Mouse (Mus musculus): Measurements from ENCODE around the gene Gm11214. TPM values are rescaled to one million over a fixed set of nuclear protein-coding genes. Genes with fewer than 3 reads are reported as not detected.

Gene Gm11214
- total RNA-seq, 2 experiments from 2014 or later: not detected

- no peak for ATAC-seq (ENCODE audit: poor library complexity, severe bottlenecking)
Measured at GRCm38 (mm10) chr4:63661857-63662256, 1.3 kb downstream of the Gm11214 start.

DNA sequence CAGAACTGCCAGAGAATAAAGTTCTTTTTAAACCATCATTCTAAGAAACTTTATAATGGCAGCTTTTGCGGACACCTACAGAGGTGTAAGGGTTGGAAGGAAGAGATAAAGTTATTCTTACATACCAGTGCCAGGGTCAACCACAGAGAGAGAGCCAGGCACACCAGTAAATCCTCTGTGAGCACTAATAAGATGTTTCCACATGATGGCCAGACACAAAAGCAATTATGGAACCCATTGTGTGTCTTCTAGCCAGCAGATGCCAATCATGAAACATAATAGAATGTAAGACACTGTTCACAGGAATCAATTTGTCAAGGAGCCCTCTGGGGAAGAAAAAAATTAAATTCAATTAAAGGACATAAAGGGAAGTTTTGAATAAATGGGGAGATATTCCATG, 1.8 kb downstream of the Gm11214 start:
- ATAC-seq (ENCODE audit: poor library complexity, severe bottlenecking): no peak

DNA sequence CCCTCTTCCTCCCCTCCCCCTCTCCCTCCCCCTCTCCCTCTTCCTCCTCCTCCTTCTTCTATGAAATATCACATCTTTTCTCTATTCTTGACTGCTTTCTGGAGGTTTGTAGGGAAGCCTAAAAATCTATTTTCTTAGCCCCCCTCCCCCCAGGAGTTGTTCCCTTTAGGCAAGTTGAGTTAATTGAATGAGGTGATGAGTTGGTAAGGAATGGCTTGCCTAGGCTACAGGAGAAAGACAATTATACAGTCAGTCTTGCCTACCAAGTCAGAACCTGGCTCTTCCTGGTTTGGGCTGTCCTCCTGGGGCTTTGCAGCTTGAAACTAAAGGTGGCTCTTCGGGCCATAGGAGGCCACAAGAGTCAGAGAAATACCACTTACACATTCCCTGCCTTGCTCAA, 3.4 kb downstream of the Gm11214 start:
- peak; percentile 54 for ATAC-seq (ENCODE audit: poor library complexity, severe bottlenecking)

DNA sequence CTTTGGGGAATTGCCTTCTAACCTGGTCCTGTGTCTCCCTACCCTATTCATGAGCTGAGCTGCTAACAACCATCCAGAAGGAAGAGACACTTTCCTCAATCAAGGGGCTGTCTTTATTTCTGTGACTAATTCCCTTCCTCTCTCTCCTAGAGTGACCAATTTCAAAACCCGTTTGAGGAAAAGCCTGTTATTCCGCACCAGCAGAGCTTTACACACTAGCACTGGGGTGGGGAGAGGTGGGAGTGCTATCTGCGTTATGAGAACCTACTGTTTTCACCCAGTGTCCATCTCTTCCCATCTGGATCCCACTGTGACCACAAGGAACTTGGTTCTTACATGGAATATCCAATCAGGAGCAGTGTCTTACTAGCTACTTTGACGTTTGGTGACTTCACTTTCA, 4.1 kb downstream of the Gm11214 start:
- no peak for ATAC-seq (ENCODE audit: poor library complexity, severe bottlenecking)

DNA sequence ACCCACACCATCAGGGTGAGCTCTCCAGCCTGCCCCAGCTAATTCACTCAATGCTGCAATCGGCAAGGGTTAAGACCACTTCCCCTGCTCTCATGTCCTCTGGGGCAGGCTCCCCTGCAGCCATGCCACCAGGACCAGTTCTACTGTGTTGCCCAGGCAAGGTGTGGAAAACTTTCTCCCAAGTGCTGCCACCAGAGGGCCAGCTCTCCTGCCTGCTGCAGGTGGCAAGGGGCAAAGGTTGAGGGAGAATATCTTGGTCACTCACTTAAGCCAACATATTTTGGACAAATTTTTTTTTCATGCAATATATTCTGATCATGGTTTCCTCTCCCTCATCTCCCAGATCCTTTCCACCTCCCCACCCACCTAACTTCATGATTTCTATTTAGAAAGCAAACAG, 8.8 kb downstream of the Gm11214 start:
- no peak for ATAC-seq (ENCODE audit: poor library complexity, severe bottlenecking)

GRCm38 (mm10) chr4:63643956-63644726, 19.0 kb downstream of the Gm11214 start:
- ATAC-seq (ENCODE audit: poor library complexity, severe bottlenecking): no peak

DNA sequence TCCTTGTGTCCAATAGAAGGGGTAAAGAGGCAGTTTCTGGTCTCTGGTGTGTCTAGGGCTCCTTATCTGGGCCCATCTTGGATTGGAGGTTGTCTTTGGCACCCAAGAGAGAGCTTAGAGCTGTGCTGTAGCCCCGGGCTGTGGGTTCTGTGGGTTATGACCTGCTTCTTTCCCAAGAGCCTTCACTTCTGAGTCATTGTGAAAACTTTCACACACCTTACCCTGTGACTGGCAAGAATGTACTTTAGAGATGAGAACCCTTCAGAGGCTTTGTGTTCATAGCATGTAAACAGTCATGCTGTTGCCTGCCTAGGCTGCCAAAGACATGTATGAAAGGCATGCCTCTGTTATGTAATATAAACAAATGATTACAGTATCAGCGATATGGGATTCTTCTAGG, 23.3 kb downstream of the Gm11214 start:
- ATAC-seq (ENCODE audit: poor library complexity, severe bottlenecking): no peak

- no peak for ATAC-seq (ENCODE audit: poor library complexity, severe bottlenecking)
Measured at GRCm38 (mm10) chr4:63638603-63639002, 24.6 kb downstream of the Gm11214 start.

GRCm38 (mm10) chr4:63633181-63633580, 30.0 kb downstream of the Gm11214 start:
- ATAC-seq (ENCODE audit: poor library complexity, severe bottlenecking): no peak

DNA sequence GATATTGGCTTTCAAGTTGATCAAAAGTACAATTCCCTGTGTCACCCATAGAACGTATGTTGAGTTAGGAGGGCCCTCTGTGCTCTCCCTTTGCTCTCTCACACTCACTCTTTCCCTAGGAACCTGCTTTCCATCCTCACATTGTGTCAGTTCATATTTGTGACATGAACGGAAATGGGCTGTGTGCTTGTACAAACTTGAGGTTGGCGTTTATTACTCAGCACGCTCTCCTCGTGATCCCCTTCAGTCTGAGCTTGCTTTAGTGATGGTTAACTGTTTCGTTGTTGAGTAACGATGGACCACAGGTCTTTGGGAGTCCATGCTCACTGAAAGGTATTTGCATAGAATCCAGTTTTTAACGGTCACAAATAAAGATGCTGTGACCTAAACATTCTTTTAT, 36.1 kb downstream of the Gm11214 start:
- ATAC-seq (ENCODE audit: poor library complexity, severe bottlenecking): no peak

GRCm38 (mm10) chr4:63625563-63626080, 37.6 kb downstream of the Gm11214 start:
- no peak for ATAC-seq (ENCODE audit: poor library complexity, severe bottlenecking)

GRCm38 (mm10) chr4:63622378-63622835, 40.8 kb downstream of the Gm11214 start, which contains the start of gene Tex48:
TSS of gene Tex48 (minus strand) at chr4:63622428.
- ATAC-seq (ENCODE audit: poor library complexity, severe bottlenecking): peak; percentile 62

DNA sequence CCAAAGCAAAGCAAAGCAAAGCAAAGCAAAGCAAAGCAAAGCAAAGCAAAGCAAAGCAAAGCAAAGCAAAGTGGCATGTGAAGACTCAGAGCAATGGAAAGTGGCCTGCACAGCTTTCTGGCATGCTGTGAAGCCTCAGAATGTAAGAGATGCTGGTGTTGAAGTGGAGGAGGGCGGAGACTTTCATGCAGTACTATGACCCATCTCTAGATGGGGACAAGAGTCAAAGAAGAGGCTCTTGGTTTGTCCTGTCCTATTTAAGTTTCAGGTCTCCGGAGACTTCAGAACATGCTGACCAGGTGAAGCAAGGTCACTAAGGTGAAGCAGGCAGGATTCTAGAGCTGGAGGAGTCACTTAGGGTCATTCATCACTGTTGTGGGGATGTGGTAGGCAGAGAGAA, 41.3 kb downstream of the Gm11214 start:
- no peak for ATAC-seq (ENCODE audit: poor library complexity, severe bottlenecking)

Other genes with a start within 250 kb of the Gm11214 start
- gene Whrn, start 167.4 kb downstream of the Gm11214 start, total RNA-seq (2015): 0.45 and 1.5 TPM in 2 replicates
- 0.07 and 0.65 TPM in 2 replicates for gene Whrn, start 167.4 kb downstream of the Gm11214 start, total RNA-seq (2017)
- gene Atp6v1g1, start 118.6 kb downstream of the Gm11214 start, total RNA-seq (2015): 197 and 229 TPM in 2 replicates
- 111 and 159 TPM in 2 replicates for gene Atp6v1g1, start 118.6 kb downstream of the Gm11214 start, total RNA-seq (2017)
- 22.4 and 24.3 TPM in 2 replicates for gene Tmem268, start 104.6 kb downstream of the Gm11214 start, total RNA-seq (2015)
- 43.5 and 58.0 TPM in 2 replicates for gene Tmem268, start 104.6 kb downstream of the Gm11214 start, total RNA-seq (2017)
- gene Gm11213, start 58.1 kb downstream of the Gm11214 start, total RNA-seq (2015): not detected in 2 replicates
- gene Gm11213, start 58.1 kb downstream of the Gm11214 start, total RNA-seq (2017): not detected in 2 replicates
- not detected in 2 replicates for gene Tex48, start 41.0 kb downstream of the Gm11214 start, total RNA-seq (2015)
- not detected in 2 replicates for gene Tex48, start 41.0 kb downstream of the Gm11214 start, total RNA-seq (2017)
- 0.13 TPM in 1 of 2 replicates, not detected in the other for gene Tnfsf15, start 81.7 kb upstream of the Gm11214 start, total RNA-seq (2015)
- 0.12 TPM in 1 of 2 replicates, not detected in the other for gene Tnfsf15, start 81.7 kb upstream of the Gm11214 start, total RNA-seq (2017)
- 0.91 and 0.93 TPM in 2 replicates for gene Tnfsf8, start 198.0 kb upstream of the Gm11214 start, total RNA-seq (2015)
- gene Tnfsf8, start 198.0 kb upstream of the Gm11214 start, total RNA-seq (2017): 0.77 and 1.4 TPM in 2 replicates

All from megakaryocyte, adult 5-6 weeks (primary cell).